Mouse (Mus musculus) midbrain, embryonic 10.5 days (tissue): Measurements from ENCODE around the gene Olfr521. TPM values are rescaled to one million over a fixed set of nuclear protein-coding genes. Genes with fewer than 3 reads are reported as not detected.
"Not testable (repeated sequence)": the region's sequence is repeated elsewhere in the genome, so short reads cannot be mapped to it uniquely, and the experiment has no call there.

ENCODE experiments used
- DNase-seq: peaks from one replicate; pipeline ENCODE4 v3.0.0-alpha.2; 2017; ENCODE audit warnings: low spot score
- H3K27ac ChIP-seq: fragments of 300-500 bp; sonication (generic); replicated peaks from 2 replicates; pipeline ENCODE4 v1.5.1; 2016; ENCODE audit warnings: mild to moderate bottlenecking
- H3K27me3 ChIP-seq: fragments of 300-500 bp; sonication (generic); 2 replicates; pipeline ENCODE4 v1.6.1; 2016; ENCODE audit warnings: low read depth, mild to moderate bottlenecking; ENCODE audit not compliant: poor library complexity, severe bottlenecking
- H3K36me3 ChIP-seq: fragments of 300-500 bp; sonication (generic); 2 replicates; pipeline ENCODE4 v1.6.1; 2016; ENCODE audit warnings: mild to moderate bottlenecking, moderate library complexity
- H3K4me1 ChIP-seq: fragments of 300-500 bp; sonication (generic); 2 replicates; pipeline ENCODE4 v1.6.1; 2016
- H3K4me3 ChIP-seq: fragments of 300-500 bp; sonication (generic); 2 replicates; pipeline ENCODE4 v1.5.1; 2016; ENCODE audit warnings: mild to moderate bottlenecking, moderate library complexity
- H3K9me3 ChIP-seq: fragments of 300-500 bp; sonication (generic); replicated peaks from 2 replicates; pipeline ENCODE4 v1.6.1; 2016; ENCODE audit warnings: mild to moderate bottlenecking
- WGBS: fragments of 180-500 bp; shearing (Covaris S2); methylation state at CpG from one replicate; pipeline ENCODE4 v1.1.7; 2016; 5-methylcytosine and 5-hydroxymethylcytosine counted together
- polyA plus RNA-seq: library from polyadenylated mRNA; unstranded; fragments of >200 nt; fragmentation: Nextera tagmentation; extraction: Ambion mirVana; gene quantifications from 2 replicates; pipeline ENCODE4 v1.2.1, GENCODE M21; 2016

The Olfr521 gene
- polyA plus RNA-seq, 1 experiment from 2014 or later = not detected

- not testable (repeated sequence) for H3K4me3 ChIP-seq, H3K9me3 ChIP-seq, DNase-seq, H3K27ac ChIP-seq, H3K4me1 ChIP-seq, H3K27me3 ChIP-seq, H3K36me3 ChIP-seq
- WGBS = 16% methylated on average over 9 of the region's 9 CpGs
These were observed 54.9 kb downstream of the Olfr521 start for GRCm38 (mm10) chr7:99818181-99818725.

Other genes with a start within 250 kb of the Olfr521 start
- 9.8 and 10.1 TPM in 2 replicates for gene Arrb1, start 228.0 kb upstream of the Olfr521 start, polyA plus RNA-seq
- 0.32 and 0.79 TPM in 2 replicates for gene Tpbgl, start 136.4 kb upstream of the Olfr521 start, polyA plus RNA-seq
- 2.1 and 3.2 TPM in 2 replicates for gene Slco2b1, start 52.2 kb upstream of the Olfr521 start, polyA plus RNA-seq
- gene Olfr520, start 33.2 kb upstream of the Olfr521 start, polyA plus RNA-seq = not detected in 2 replicates
- 2.5 TPM in 2 replicates for gene Neu3, start 64.9 kb downstream of the Olfr521 start, polyA plus RNA-seq
- gene Xrra1, start 95.6 kb downstream of the Olfr521 start, polyA plus RNA-seq = 0.27 and 0.38 TPM in 2 replicates
- gene Spcs2, start 100.0 kb downstream of the Olfr521 start, polyA plus RNA-seq = 396 and 411 TPM in 2 replicates
- 4.0 and 4.5 TPM in 2 replicates for gene Rnf169, start 216.9 kb downstream of the Olfr521 start, polyA plus RNA-seq
- 0.14 and 0.16 TPM in 2 replicates for gene Chrdl2, start 242.7 kb downstream of the Olfr521 start, polyA plus RNA-seq